Mouse (Mus musculus) B cell, adult 2 months (primary cell): Measurements from ENCODE around the gene Srpk1.
A peak's percentile ranks its signal among the peaks of the same experiment; 100 is the strongest.

Experiments
- DNase-seq, 2 experiments: peaks; one replicate each; pipeline ENCODE4 v3.0.0; 2022

The Srpk1 gene

DNA sequence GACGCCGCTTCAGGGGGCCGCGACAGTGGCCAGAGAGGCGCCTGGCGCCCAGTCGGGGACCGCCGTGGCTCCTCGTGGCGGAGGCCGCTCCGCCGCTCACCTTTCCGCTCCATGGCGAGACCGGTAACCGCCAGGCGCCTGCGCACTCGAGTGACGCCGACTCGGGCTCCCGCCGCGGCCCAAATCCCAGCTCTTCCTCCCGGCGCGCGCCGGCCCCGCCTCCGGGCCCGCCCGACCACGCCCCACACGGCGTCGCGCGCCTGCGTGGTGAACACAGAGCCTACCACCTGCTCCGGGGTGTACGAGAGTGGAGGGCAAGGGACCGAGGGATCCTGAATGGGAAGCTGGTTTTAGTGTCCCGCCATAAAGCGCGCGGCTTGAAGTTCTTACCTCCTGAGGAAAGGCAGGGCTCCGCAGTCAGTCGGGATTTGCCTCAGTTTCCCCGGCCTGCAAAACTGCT lies at the start of gene Srpk1:
Gene Srpk1 (minus strand): TSS at position 410 of the 460 bp plus-strand sequence.
- peak; percentile 83 to 86 for DNase-seq

DNA sequence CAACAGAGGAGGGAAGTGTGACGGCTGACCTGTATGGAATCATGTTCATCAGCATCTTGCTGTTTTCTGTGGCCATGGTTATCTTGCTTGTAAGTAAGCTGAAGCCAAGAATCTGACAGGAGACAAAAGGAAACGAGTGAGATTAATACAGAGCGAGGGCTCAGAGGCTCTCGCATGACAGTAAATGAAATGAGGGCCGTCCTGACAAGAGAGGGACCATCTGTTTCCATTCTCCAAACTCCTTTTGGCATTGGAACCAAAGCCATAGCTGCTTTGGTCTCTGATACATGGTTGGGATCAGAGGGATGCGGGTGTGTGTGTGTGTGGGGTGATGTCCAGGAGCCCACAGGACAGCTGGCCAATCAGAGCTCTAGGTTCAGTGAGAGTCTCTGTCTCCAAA lies 37.1 kb upstream of the Srpk1 start:
- DNase-seq, result no peak

DNA sequence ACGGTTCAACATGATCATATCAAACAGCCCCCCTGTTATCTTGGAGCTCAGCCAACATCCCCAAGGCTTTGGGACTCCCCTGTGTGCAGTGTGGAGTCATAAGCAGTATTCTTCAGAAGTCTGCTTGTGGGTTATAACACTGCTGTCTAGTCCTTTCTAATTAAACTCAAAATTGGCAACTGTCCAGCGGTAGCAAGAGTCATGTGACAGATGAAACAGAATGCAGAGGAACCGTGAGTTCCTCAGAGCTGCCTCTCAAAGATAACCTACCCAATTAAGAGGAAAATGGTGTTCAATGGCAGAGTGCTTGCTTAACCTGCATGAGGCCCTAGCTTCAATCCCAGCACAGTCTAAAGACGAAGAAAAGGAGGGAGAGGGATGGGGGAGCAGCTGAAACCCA lies 35.4 kb upstream of the Srpk1 start:
- DNase-seq, result no peak

DNA sequence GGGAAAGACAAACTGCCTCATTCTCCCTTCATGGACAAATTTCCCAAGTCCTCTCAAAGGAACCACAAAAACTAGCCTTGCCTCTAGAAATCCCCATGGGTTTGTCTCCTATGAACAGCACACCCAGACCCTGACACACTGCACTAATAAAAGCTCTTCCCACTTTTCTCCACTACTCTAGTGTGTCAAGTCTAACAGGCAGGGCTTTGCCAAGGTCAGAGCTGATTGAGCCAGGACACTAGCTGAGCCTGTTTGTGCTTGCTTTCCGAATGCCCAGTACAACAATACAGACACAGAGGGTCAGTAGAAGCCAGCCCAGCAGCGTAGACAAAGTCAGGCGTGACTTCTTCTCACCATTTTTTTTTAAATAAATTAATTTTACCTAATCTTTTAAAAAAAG lies 27.8 kb upstream of the Srpk1 start:
- no peak for DNase-seq

DNA sequence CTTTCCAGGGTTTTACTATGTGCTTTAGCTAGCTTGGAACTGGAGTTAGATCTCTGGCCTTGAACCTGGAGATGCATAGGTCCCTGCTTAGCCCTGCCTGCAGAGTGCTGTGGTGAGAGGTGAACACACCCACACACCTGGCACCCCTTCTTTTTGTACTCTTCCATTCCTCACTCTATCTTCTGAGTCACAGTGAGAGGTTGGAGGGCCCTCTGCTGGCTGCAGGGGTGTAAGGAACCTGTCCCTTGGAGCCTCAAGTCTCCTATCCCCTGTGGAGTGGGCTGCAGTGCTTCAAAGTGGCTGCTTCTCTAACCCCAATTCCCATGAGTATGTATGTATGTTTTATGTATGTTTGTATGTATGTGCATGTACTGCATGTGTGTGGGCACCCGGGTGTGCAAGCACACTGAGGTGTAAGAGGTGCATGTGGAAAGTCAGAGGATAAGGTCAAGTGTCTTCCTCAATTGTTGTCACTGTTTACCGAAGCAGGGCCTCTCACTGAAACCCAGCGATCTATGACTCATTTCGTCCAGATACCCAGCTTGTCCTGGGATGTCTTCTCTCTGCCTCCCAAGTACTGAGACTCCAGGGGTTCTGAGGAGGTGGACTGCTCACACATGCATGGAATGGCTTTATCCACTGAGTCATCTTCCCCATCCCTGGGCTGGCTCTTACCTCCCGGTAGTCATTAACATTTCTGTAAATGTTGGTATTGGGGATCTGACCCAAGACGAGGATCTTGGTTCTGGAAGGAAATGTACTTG lies 26.3 kb upstream of the Srpk1 start:
- DNase-seq, result peak; percentile 49 to 53

DNA sequence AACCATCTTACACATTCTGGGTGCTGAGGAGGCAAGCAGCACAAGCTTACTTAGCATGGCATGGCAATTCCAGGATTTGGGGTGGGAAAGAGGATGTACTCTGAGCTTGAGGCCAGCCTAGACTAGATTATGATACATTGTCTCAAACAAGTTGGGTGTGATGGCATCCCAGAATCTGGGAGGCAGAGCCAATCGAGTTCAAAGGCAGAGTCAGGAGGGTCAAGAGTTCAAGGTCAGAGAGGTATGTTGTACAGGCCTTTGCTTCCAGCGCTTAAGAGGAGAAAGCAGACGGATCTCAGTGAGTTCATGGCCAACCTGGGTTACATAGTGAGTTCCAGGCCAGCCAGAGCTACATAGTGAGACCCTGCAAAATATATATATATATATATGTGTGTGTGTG lies 23.7 kb upstream of the Srpk1 start:
- no peak for DNase-seq

DNA sequence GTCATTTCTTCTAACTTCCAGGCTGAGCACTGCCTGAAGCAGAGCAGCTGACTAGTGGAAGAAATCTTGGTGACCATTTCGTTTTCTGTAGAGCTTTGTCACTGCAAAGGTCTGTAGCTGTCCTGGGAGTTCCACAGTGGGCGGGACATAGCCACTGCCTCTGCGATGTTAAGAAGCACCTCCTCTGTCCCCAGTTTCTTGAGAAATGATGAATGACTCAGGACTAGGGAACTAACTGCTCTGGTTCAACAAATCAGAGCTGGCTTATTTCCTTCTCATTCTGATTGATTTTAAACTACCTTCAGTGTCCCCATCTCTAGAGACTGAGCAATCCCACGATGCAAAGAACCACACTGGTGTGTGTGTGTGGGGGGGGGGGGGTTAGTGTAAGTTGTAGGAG lies 21.6 kb upstream of the Srpk1 start:
- DNase-seq, result no peak

DNA sequence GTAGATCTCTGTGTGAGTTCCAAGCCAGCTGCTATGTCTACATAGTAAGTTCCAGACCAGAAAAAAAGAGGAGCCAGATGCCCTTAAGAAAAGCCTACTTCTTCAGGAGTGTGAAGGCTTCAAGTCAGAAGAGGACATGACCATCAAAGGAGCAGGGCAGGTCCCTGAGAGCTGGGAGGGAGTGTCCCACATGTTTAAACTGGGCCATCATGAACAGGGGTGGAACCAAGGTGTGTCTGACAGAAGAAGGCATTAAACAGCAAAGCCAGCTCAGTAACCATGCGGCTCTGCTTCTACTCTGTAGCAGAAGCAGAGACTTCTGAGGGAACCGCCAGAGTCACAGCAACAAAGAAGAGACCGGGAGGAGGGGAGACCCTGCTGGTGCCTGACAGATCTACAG lies 21.2 kb upstream of the Srpk1 start:
- DNase-seq, result no peak

DNA sequence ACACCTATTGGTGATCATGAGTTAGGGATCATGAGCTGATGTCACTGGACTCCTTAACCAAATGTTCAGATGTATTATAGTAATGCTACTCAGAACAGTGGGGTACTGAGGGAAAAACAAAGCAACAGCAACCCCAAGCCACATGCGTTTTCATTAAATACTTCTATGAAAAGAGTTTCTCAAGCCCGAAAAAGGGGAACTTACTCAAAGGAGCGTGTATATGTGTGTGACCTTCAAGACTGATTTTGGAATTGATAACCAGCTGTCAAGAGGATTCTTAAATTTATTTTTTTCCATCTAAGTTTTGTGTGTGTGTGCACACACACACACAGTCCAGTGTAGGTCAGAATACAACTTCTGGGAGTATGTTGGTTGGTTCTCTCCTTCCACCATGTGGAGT lies 17.6 kb upstream of the Srpk1 start:
- DNase-seq, result no peak

DNA sequence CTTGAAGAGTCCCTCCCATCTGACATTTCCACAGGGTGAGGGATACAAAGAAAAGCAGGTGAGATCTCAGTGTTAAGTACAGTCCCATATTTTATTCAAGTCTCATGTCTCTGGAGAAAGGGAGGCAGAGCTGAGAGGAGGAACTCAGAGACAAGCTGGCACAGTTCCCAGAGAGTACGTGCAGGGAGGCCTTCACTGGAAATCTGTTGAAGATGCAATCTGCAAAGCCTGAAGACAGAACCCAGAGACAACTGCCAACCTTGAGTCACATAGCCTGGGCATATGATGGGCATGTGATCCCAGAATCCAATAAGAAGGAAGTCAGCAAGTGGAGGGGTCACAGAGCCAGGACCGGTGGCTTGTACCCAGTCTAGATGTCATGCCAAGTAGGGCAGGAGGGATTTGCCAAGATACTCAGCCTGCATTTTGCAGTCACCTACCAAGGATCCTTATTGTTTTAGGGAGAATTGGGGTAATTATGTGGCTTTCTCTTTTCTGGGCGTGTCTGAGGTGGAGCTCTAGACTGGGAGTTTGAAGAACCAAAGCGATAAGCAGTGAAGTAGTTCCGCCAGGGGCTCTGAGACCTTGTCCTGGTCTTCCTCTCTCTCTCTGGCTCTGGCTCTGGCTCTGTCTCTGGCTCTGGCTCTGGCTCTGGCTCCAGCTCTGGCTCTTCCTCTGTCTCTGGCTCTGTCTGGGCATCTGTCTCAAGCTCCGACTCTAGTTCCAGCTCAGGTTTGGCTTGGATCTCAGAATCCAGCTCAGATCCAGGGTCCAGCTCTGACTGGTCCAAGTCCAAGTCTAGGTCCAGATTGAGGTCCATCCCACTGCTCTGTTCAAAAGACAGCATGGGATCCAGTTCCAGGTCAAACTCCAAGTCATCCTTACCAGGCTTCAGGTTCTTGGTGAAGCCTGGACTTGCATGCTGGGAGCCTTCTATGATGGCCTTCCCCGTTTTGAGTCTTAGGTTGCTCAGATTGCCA lies 15.5 kb upstream of the Srpk1 start:
- no peak for DNase-seq

DNA sequence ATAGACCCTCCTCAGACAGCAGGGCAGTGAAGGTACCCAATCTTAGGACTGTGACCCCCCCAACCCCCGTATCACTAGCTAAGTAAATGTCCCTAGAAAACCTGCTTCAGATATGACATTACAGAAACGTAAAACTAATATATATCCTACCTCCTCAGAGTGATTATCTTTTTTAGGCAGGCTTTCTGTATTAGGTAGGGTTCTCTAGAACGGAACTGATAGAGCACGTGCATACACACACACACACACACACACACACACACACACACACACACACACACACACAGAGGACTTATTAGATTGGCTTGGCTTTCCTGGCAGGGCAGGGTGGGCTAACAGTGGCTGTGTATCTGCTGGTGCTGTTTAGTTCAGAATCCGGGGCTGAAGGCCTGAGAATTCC lies 13.3 kb upstream of the Srpk1 start:
- no peak for DNase-seq

DNA sequence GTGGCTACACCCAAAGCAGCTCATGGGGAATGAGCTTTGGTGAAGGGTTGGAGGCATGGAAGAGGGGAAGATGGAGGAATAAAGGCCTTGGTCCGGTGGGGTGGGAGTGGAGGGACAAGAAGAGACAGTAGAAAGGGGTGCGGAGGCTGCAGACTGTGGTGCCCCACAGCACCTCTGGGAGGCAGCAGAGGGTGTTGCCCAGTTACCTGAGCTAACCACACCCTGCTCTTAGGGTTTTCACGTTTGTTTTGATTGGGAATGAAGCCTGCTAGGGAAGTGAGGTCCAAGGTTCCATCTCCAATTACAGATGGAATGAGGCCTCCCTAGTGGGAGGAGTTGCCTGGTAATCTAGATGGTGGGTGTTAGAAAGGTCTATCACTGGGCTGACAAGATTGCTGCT lies 6.6 kb upstream of the Srpk1 start:
- DNase-seq, result no peak

DNA sequence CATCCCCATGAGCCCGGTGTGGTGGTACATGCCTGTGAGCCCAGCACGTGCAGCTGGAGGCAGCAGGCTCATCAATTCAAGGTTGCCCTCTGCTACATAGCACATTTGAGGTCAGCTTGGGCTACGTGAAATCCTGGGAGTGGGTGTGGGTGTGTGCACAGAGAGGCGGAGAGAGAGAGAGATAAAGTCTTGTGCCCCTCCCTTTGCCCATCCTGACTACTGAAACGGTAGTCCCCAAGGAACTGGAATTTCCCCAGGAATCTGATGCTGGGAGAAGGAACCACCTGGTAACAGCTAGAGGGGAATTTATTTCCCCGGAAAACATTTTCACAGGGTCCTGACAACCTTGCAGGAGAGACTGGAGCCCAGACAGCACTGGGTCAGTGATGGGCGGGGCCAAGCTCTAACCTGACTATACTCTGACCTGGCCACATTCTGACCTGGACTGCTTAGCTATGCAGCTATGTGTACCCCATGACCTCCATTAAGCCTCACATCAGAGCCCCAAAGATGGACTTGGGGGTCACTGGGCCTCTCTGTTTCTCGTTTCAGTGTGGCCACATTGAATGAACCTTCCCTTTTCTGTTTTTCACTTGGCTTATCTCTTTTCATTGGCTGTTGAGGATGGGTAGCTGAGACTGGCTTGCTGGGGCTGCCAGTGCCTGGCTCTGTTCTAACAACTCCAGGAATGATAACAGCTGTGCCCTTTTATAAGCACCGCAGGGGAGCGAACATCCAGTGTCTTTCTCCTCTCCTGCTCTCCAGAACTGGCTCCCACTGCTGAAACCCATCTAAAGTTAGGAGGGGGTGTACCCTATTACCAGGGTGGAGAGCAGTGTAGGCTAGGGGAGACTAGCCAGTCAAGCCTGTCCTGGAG lies 6.0 kb upstream of the Srpk1 start:
- no peak for DNase-seq

DNA sequence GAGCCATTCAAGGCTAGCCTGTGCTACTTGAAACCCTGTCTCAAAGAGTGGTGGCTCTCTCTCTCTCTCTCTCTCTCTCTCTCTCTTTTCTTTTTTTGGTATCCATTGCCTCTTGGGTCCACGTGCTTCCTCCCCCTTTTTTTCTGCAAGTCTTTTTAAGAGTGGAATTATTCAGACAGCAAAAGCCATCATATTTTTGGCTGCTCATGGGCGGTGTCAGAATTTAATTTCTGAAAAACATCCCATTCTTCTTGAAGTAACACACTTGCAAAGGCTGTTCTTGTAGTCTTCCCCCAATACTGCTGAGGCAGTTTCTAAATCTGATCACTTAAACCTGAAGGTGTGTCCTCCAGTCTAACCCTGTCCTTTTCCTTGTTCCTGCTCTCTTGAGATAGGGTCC lies 4.4 kb upstream of the Srpk1 start:
- DNase-seq, result no peak

DNA sequence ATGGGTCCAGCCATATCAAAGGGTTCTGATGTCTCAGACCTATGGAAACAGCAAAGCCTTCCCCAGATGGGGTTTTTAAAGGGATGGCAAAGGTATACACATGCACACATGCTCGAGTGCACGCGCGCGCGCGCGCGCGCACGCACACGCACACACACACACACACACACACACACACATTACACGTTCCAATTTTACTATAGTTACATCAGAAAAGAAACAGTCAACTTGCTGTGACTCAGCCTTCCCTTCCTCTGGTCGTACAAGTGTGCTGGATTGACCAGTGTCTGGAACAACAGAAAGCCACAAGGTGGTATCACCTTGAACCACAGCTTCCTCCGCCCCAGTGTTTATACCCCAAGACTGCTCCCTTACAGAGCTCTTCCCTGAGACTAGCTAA lies 2.8 kb upstream of the Srpk1 start:
- no peak for DNase-seq

DNA sequence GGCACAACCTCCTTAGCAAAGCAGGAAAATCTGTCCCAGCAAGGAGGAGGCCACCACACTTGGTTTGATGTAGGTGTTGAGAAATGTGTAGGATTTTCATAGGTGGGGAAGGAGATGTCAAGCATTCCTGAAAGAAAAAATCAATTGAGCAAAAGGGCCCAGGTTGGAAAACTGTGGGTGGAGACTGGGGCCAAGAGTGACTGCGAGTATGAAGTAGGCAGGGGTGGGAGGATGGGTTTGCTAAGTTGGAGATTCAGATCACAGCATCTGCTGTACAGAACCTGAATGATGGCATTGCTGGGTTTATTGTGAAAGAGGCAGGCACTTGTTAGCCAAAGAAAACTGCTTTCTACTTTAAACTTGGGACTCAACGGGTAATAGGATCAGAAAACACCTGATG lies 2.3 kb upstream of the Srpk1 start:
- DNase-seq, result no peak

DNA sequence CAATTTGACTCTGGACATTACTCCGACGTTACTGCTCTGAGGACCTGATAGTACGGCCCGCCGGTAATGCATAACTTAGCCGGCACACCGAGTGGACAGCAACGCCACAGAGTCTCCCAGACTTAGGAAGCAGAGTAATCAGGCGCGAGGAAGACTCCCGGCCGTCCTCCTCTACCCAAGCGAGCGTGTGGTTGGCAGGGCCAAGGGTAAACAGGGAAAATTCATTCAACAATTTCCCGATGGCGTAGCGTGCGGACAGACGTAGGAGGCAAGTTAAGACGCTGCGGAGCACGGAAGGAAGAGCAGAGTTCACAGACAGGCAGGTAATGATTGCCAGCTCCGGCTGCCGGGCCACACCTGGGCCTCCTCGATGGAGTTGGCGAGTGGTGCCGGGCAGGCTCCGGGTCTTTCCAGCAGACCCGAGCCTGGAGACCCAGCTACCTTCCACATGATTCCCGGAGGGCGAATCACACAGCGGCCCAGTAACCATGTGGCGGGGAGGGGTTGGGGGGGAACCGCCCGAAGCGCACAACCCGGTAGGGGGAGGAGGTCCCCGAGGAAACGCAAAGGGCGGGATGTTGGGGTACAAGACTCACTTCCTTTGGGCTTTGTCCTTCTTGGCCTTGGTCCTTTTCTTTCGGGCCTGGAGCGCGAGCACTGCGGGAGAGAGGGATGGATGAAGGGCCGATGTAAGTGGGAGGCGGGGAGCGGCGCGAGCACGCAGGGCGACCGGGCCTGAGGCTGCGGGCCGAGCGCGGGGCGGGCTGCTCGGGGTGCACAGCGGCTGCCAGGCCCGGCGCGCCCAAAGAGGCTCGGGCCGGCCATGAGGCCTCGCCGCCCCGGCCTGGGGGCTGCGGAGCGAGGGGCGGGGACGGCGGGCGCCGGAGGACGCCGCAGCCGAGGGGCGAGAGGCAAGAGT lies 869 bp downstream of the Srpk1 start:
- peak; percentile 49 to 54 for DNase-seq

DNA sequence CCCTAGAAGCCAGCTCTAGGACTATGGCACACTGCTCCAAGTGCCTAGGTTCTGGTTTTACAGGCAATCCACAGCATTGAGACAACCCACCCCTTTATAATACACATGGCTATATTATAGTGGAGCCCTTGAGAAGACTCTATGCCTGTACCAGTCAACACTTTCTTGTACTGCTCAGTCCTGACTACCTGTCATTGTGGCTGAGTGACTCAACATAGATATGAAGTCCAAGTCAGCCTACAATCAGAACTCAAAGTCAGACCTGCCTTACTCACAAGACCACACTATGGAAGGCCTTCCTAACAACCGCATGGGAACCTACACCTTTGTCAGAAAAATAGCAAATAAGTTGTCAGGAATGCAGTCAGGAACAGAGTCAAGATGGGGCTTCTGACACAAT lies 3.7 kb downstream of the Srpk1 start:
- DNase-seq, result no peak

DNA sequence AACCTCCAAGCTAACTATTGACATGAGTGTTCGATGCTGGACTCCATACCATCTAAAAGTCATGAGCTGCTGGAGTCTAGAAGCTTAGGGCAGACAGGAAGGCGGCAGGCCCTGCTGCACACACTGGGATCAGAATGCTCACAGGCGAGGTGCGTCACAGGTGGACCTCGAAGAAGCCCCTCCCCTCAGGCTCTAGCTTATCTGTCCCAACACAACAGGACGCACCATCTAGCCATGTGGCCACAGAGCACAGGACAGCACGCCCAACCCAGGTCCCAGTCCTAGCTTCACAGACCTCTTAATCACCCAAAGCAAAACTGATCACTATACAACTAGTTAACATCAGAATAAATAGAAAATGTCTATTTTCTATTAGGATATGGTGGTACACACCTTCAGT lies 4.4 kb downstream of the Srpk1 start:
- no peak for DNase-seq

DNA sequence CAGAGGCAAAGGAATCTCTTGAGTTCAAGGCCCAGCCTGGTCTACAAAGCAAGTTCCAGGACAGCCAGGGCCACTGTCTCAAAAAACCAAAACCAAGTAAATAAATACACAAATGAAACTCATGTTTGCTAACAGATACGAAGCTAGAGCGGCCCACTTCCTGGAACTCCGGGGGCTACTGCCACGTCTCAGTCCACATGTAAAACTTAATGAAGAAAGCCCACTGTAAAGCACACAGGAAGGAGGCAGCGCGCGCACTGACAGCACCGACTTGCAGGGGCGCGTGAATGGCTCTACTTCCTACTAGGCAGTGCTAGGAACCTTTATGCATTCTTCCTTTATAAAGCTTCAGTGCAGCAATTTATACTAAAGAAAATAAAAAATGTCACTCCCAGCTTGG lies 4.9 kb downstream of the Srpk1 start:
- no peak for DNase-seq

DNA sequence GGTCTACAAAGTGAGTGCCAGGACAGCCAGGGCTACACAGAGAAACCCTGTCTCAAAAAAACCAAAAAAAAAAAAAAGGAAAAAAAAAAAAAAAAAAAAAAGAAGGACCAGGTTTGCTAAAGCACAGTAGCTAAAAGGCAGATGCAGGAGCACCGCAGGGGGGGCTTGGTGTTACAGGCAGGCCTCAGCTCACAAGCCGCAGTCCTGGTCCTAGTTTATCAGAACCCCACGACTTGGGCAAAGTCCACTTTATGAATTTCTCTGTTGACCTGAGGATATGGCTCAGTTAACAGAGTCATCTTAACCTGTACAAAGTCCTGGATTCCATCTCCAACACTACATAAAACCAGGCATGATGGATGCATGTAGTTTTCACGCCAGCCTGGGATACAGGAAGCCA lies 7.2 kb downstream of the Srpk1 start:
- no peak for DNase-seq

DNA sequence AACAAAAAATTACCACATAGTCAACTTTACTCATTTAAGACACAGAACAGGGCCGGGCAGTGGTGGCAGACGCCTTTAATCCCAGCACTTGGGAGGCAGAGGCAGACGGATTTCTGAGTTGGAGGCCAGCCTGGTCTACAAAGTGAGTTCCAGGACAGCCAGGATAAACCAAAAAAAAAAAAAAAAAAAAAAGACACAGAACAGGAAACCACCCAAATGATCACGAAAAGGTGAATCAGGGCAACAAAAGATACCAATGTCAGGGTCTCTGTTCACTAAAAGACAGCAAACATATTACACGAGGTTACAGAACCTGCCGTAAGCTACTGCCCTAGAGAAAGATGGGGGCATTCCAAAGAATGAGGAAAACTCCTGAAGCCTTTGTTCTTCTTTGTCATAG lies 9.4 kb downstream of the Srpk1 start:
- DNase-seq, result no peak
